Mouse (Mus musculus) cerebellum, adult (tissue): ENCODE measurements at regions not wholly inside any gene's neighbourhood (a gene's known extent, or its start where the extent isn't known, plus 50 kb on each side); places are given as distances from the start of the nearest gene placed in this dataset.

Experiments
- ATAC-seq: cut with Nextera tagmentation; 2 replicates; pipeline ENCODE4 v1.9.2; 2017; ENCODE audit warnings: mild to moderate bottlenecking, moderate library complexity, mixed read lengths; ENCODE audit not compliant: insufficient number of reproducible peaks, low FRiP score, low TSS enrichment

DNA sequence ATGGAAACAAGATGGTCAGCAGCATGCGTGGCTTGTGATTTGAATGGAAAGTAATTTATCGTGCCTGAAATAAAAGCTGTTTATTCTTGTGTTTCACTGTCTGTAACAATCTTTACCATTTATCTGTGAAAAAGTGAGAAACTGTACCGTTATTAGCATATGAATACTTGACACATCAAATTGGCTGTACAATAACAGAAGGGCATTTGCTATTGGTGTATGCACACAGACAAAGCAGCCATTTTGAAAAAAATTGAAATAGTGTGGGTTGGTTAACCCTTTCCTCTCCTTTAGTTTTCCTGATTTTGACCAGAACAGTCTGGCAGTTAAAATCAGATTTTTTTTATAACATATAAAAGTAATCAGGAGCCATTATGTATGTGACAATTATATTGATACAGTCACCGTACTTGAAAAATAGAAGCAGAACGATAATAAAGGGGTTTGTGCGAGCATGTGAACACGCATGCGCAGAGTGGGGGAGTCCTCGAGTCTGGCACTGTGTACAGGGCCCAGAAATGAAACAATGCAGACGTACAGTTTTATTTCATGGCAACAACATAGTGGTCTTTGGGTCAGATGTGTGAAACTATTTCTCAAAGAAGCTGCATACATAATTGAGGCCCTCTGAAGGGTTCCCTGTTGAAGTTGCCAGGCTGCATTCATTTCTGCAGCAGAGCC, 237.3 kb upstream of the Tmem161b start:
- ATAC-seq = no peak

DNA sequence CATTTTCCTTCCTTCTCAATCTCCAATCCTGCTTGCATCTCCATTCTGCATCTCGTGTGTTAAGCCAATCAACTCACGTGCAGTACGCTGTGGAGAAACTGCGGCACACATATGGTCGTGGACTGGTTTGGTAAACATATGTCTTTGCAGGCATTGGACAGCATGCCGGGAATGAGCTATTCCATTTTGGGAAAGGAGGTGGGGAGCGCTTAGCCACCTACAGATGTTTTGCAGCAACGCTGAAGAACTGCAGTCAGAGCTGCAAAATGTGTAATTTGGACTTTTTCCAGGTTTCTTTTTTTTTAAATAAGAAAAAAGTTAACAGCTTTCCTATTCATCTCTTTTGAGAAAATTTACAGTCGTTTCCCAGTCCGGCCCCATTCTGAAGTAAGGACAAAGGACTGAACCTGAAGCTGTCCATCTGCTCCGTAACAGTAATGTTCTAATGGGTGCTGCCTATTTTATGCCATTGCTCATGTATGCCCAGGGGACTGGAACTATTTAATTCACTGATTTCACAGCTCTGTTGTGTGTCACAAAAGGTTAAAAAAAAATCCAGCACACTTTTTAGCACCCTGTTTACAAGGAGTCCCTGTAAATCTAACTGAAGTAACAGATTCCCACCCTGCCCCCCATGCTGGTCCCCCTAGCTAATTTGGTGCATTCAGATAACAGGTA, 234.2 kb upstream of the Tmem161b start:
- peak; percentile 83 for ATAC-seq

DNA sequence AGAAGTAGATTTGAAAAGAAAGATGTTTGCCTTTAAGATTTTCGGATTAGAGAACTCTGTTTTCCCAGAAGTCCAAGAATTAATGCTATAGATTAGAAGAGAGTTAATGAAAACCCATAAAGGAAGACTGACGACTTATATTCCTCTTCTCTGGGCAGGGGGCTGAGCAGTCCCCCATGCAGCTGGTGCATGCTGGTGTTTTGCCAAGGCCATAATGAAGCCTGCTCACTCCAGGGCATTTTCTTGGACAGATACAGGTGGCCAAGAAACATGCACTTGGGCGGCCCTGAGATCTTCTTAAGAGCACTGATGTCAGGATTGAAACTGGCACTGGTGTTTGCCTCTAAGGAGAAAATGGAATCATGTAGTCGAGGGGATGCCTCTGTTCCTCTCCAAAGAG, 233.6 kb upstream of the Tmem161b start:
- peak; percentile 41; the same call in 1 of the 2 replicates for ATAC-seq

- no peak for ATAC-seq
Measured at GRCm38 (mm10) chr13:83997599-83998369, 224.3 kb upstream of the Tmem161b start.

- no peak for ATAC-seq
Measured at GRCm38 (mm10) chr13:84021771-84022170, 200.3 kb upstream of the Tmem161b start.

- ATAC-seq = no peak
Measured at GRCm38 (mm10) chr13:84023021-84023420, 199.1 kb upstream of the Tmem161b start.

DNA sequence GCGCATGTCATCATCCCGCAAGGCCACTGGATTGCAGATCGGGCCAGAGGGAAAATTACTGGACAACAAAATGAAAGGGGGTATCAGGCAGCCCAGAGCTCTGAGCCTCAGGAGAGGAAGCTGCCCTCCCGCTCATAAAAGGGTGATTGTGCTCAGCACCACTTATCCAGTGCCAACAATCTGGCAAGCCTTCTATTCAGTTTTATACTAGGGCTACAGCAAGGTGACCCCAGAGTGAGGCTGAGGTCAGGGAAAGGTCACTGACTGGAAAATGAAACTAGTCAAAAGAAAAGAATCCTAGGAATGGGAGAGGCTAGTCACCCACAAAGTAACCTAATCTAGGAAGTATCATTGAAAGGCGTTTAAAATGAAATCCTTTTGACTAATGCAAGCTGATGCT, 198.5 kb upstream of the Tmem161b start:
- no peak; the same call in 1 of the 2 replicates for ATAC-seq

- no peak for ATAC-seq
Measured at GRCm38 (mm10) chr13:84025348-84025747, 196.7 kb upstream of the Tmem161b start.

DNA sequence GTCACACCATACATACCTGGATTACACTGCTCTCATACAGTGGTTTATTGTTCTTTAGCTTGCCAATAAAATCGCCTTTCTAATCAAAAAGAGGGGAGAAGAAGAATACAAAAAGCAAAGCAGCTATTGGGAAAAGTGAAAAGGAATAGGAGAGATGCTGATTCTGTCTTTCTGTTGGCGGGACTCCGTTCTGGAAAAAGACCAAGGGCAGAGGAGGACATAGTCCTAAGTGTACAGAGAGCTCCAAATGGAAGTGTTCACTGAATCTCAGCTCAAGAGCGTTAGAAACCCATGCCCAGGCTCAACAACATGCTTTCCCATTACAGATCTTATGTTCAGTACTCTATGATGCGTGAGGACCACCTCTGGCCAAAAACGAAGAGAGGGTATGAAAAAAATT, 174.4 kb upstream of the Tmem161b start:
- ATAC-seq = no peak

GRCm38 (mm10) chr13:84052221-84052620, 169.9 kb upstream of the Tmem161b start:
- 0 out of 2 replicates have a peak, but pooled peaks have one; percentile 29 for ATAC-seq

DNA sequence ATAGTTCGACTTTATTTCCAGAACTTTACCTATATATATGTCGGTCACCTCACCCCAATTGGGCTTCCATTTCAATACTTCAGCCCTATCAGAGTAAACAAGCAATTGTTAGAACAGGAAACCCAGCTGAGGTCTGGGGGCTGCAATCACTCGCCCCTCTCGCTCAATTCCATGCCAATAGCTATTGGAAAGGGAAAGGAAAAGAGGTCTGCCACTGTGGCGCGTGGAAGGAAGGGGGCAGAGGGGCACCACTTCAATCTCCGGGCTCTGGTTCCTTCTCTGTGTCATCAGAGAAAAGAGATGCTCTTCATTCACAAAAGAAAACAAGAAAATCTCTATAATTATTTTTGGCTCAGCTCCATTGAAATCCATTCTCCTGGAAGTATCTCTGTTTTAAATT, 167.1 kb upstream of the Tmem161b start:
- ATAC-seq = no peak

GRCm38 (mm10) chr13:84055576-84055975, 166.5 kb upstream of the Tmem161b start:
- no peak for ATAC-seq

DNA sequence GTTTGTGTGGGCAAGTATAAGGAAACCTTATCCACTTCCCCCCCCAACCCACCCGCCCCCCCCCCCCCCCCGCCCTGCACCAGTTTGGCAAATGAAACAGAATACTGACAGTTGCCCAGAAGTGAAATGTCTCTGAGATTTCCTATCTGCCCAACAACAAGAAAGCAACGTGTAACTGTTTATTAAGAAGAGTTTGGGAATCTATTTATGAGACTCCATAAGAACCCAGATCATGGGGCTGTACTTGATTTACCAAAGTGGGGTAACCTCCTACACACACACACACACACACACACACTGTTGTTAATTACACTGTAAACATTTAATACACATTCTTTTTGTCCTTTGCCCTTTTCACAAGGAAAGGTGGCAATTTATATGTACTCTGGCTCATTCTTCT, 165.6 kb upstream of the Tmem161b start:
- ATAC-seq = no peak

DNA sequence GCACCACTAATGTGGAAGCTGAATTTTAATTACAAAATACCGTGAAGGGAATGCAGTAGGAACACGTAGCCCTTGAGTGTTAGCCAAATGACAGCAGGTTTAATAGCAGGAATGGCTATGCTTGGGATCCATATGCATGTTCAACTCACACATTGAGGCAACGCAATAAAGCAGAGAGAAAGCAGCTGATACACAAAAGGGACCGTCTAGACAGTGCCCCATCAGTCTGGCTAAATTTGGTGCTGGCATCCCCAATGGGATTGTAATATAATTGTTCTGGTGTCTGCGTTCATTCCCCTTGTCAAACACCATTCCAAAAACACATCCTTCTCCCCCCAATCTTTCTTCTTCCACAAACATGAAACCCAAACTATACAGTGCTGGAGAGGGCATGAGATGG, 165.1 kb upstream of the Tmem161b start:
- no peak for ATAC-seq

DNA sequence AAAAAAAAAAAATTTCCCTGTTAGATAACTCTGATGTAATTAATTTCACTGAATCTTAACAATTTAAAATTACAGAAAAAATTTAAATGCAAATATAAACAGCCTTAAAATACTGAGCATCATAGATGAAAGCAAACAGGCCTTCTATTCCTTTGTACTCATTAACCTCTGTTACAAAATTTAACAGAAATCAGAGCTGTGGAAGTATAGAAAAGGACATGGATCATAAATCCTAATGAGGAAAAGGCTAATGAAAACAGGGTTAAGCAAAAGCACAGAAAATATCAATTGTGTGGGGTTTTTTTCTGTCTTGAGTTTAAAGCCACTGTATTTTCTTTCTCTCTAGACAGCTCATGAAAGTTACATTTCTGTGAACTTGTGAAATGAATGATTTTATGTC, 164.6 kb upstream of the Tmem161b start:
- ATAC-seq = no peak

DNA sequence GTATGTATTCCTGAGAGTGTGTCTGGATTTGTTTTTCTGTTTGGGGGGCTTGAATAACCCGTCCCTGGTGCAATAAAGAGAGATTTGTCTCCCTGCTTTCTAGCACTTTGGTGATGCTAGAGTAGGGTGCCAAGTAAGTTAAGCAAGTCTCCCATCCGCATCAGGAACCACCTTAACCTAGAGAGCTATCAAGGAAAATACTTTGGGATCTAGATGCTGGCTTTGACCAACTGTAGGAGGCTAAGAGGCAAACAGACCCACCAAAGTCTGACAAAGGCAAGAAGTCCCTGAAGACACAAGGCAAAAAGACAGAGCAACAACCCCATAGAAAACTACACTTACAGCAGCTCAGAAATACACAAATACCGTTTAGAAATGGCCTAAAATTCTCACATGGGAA, 163.8 kb upstream of the Tmem161b start:
- ATAC-seq = no peak

GRCm38 (mm10) chr13:84059031-84059651, 163.0 kb upstream of the Tmem161b start:
- ATAC-seq = peak; percentile 67

DNA sequence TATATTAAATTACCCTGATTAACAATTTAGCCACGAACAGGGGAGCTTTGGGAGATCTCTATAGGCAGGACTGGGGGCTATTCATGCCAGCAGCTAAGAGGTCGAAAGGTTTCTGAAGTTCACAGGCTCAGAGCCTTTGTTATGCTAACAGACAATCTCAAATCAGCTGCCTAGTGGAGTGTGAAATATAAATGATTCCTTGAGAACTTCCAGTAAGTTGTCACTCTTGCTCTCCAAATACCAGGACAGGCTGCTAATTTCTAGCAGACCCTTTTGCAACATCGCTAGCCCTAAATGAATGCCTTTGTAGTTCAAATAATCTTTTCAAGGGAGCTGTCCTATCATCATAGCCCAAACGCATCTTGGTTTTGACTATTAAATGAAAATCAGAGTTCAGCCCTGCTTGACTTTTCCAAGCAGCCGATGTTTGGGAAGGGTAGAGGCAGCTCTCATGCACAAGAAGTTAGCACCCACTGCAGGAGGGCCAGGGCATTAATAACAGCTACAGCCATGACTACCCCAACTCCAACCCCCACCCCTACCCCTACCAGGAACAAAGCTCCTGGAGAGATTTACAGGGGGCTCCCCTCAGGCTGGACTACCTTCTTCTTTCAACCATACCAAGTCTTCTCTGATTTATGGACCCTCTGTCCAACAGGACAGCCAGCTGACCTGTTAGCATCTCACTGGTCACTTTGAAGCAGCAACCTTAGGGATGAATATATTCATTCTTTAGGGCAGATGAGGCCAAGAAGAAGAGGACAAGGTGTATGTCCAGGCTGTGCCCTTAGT, 162.2 kb upstream of the Tmem161b start:
- no peak for ATAC-seq

DNA sequence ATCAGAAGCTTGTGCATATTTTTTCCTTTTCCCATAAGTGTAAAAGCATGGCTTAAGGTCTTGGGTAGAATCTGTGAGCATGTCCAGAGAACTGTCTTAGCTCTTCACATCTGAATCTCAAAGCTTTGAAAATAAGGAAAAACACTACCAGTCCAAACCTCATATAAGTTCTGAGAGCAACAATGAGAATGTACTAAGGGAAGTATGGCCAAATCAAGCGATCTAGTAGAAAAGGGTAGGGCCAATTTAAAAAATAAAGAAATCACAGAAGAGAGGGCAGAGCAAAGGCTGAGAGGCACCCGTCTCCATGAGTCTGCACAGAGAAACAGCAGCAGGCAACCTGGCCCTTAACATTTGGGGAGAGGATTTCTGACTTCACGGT, 161.7 kb upstream of the Tmem161b start:
- no peak for ATAC-seq

DNA sequence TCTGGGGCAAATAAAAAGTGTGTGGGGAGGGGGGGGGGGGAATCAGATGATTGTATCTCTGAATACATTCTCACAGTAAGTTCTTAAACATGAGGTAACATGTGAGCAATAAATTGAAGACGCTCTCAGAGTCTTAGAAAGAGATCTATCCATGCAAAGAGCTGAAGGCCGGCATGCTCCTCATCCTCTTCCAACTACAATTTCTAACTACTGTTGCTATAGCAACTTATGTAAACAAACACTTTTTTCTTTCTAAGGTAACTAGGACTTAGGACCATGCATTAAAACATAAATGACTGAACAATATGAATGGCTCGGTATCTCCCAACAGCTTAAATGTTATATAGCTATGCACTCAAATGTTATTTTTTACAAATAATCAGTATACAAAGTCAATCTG, 161.2 kb upstream of the Tmem161b start:
- ATAC-seq = no peak
